In the genomic region with DNA sequence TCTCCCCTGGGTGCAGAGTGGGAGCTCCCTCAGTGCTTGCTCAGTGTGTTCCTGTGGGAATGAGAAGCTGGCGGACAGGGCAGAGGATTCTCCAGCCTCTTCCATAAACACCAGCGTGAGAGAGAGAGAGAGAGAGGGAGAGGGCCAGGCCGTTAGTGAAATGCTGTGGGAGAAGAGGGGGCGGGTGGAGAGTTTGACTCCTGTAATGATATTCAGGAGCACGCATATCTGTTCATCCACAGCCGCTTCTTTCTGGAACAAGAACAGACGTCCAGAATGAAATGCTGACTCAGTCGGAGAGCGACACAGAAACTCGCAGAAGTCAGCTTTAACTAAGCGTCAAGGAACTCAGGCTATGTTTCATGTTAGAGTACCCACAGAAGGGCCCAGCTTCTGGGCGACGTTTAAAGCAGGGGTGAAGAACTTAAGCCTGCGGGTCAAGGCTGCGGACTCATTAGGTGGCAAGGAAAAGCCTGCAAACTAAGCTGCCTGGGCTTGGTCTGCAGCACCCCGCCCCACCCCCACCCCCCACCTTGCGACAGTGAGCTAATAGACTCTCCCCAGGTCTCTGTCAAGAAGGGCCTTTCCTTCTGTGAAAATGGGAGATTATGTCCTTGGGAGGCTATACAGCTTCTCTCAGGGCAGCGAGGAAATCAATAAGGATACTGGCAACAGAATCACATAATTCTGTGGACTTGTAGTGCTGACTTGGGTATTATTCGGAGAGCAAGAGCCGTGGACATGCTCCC, we compare ENCODE assay signal across 11 mouse cellular contexts.
DNase-seq lines count a peak whose midpoint lies in the region; ATAC-seq and TF ChIP-seq lines count a peak whose summit lies in the region.
"Had no signal": no experiment of that assay in that cellular context is flagged by ENCODE, and none has a peak within 500 bp of the region (broad histone marks: within the 10 kb centered on the region; RNA-seq: fewer than 3 reads in every experiment).

No protein-coding gene starts in this region.

- no peak for DNase-seq in heart, postnatal 10 days
- peak in 1 of 2 experiments; percentile 46 for DNase-seq in left cerebral cortex, adult 2 months (ENCODE audit: extremely low spot score in 1 of 2, low spot score in 2 of 2)
- DNase-seq in left cerebral cortex, postnatal 4 days, result no peak
- peak; percentile 35 to 44 for DNase-seq in right cerebral cortex, postnatal 10 days (ENCODE audit: low spot score in 2 of 2)
- DNase-seq in spleen, postnatal 10 days (ENCODE audit: low spot score in 2 of 2), result no peak
- no peak for DNase-seq in embryo, embryonic 11 days
- DNase-seq: adrenal gland, postnatal 36 days; liver, embryonic 13.5 days had no signal

- no peaks in the 10 kb centered on the region; a peak in 1 of 4 replicates for H3K4me1 ChIP-seq in heart, embryonic 14.5 days (ENCODE audit: control insufficient read depth in 2 of 2, insufficient read depth in 2 of 2, low read length in 2 of 2)
- peaks cover 3% of the 10 kb centered on the region; the same call in 1 of the 2 replicates for H3K4me1 ChIP-seq in embryonic facial prominence, embryonic 15.5 days
- H3K4me1 ChIP-seq: liver, embryonic 13.5 days had no signal

- no peak for TF ChIP-seq CTCF in left cerebral cortex, adult 2 months (IDR thresholded peaks at IDR 0.05)

- no peaks in the 10 kb centered on the region for H3K9me3 ChIP-seq in heart, embryonic 14.5 days (ENCODE audit: control insufficient read depth, low read length)
- no peaks in the 10 kb centered on the region for H3K9me3 ChIP-seq in embryonic facial prominence, embryonic 15.5 days (replicated peaks)
- H3K9me3 ChIP-seq: liver, embryonic 13.5 days had no signal

- H3K4me2 ChIP-seq in heart, embryonic 14.5 days (ENCODE audit: low read length), result peak overlapping the region; percentile 53
- H3K4me2 ChIP-seq in embryonic facial prominence, embryonic 15.5 days (replicated peaks), result peak overlapping the region; percentile 18; the same call in 1 of the 2 replicates
- H3K4me2 ChIP-seq: liver, embryonic 13.5 days had no signal

- H3K27ac ChIP-seq in heart, embryonic 14.5 days (replicated peaks in 1 of 2; ENCODE audit: control insufficient read depth in 1 of 2, insufficient read depth in 1 of 2, low read depth in 2 of 2, low read length in 2 of 2), result no peak overlapping the region
- peak overlapping the region; percentile 86 for H3K27ac ChIP-seq in left cerebral cortex, adult 2 months
- H3K27ac ChIP-seq in embryonic facial prominence, embryonic 15.5 days (replicated peaks), result no peak overlapping the region
- H3K27ac ChIP-seq: liver, embryonic 13.5 days had no signal

- H3K9ac ChIP-seq in heart, embryonic 14.5 days (ENCODE audit: low read length), result no peak overlapping the region
- H3K9ac ChIP-seq in embryonic facial prominence, embryonic 15.5 days, result no peak overlapping the region
- H3K9ac ChIP-seq: liver, embryonic 13.5 days had no signal

- no peak for ATAC-seq in heart, embryonic 14.5 days (ENCODE audit: insufficient number of reproducible peaks, insufficient read depth, low FRiP score, low read depth)
- no peak for ATAC-seq in embryonic facial prominence, embryonic 15.5 days (ENCODE audit: insufficient number of reproducible peaks, low FRiP score, low TSS enrichment, low read depth)

- peak overlapping the region; percentile 14; a peak in 2 of 4 replicates for H3K4me3 ChIP-seq in heart, embryonic 14.5 days (ENCODE audit: control insufficient read depth in 1 of 2, insufficient read depth in 1 of 2, low read depth in 1 of 2, low read length in 2 of 2)
- no peak overlapping the region for H3K4me3 ChIP-seq in left cerebral cortex, adult 2 months
- no peak overlapping the region for H3K4me3 ChIP-seq in embryonic facial prominence, embryonic 15.5 days (replicated peaks)
- H3K4me3 ChIP-seq: liver, embryonic 13.5 days; myocyte had no signal

- no peaks in the 10 kb centered on the region for H3K36me3 ChIP-seq in heart, embryonic 14.5 days (ENCODE audit: control insufficient read depth, insufficient read depth, low read length)
- no peaks in the 10 kb centered on the region for H3K36me3 ChIP-seq in embryonic facial prominence, embryonic 15.5 days
- H3K36me3 ChIP-seq: liver, embryonic 13.5 days had no signal

- intact Hi-C loops in heart, postnatal 10 days (cut with DNase I), result no loop called here
- intact Hi-C loops in left cerebral cortex, adult 2 months (cut with DNase I), result no loop called here
- intact Hi-C loops in left cerebral cortex, postnatal 4 days (cut with DNase I), result no loop called here

- no peaks in the 10 kb centered on the region for H3K27me3 ChIP-seq in heart, embryonic 14.5 days (ENCODE audit: control insufficient read depth, insufficient read depth, low read length)
- H3K27me3 ChIP-seq in embryonic facial prominence, embryonic 15.5 days, result no peaks in the 10 kb centered on the region
- H3K27me3 ChIP-seq: liver, embryonic 13.5 days had no signal

- 33% methylated on average over 20 of the region's 20 CpGs for WGBS in heart, embryonic 14.5 days
- whole genome bisulfite sequencing in embryonic facial prominence, embryonic 15.5 days, result 32% methylated on average over 20 of the region's 20 CpGs

Comparison
In these comparisons a context has a peak if more than half of its experiments do, and no peak if none do; other contexts are left out.
1. H3K4me3 ChIP-seq: peak in heart, embryonic 14.5 days (2 of 2); none in left cerebral cortex, adult 2 months (single experiment) and embryonic facial prominence, embryonic 15.5 days (single experiment).
2. DNase-seq: peak in right cerebral cortex, postnatal 10 days (2 of 2); none in heart, postnatal 10 days (0 of 2), left cerebral cortex, postnatal 4 days (single experiment), spleen, postnatal 10 days (0 of 2) and embryo, embryonic 11 days (single experiment).